Mouse (Mus musculus) spleen, adult 2 months (tissue): ENCODE results near the gene Crym.

Source experiments
- CTCF ChIP-seq: fragments of 200-500 bp; IDR thresholded peaks from 2 replicates; pipeline ENCODE4 v1.5.1; 2011; ENCODE audit warnings: mild to moderate bottlenecking, inconsistent platforms; ENCODE audit not compliant: insufficient read depth, insufficient read length, insufficient replicate concordance; ENCODE audit errors: extremely low read depth
- POLR2A ChIP-seq: fragments of 200-500 bp; IDR thresholded peaks from 2 replicates; pipeline ENCODE4 v1.6.1; 2011; ENCODE audit warnings: low read depth, low read length, inconsistent platforms

DNA sequence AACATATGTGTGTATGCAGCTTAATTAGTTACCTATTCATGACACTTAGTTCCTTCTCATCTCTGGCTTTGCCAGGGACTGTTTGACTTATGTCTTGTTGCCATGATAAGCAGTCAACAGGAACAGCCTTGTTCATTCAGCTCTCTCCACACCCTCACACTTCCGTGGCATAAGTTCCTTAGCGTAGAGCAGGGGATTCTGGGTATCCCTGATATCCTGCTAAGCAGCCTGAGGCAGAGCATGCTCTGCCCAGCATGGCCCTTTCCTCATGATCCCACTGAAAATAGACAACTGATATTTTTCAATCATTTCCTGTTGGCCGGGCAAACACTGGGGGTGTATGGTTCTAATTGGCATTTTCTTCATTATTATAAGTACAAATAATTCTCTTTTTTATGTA lies 24.3 kb downstream of the Crym start:
- no peak for TF ChIP-seq POLR2A
- TF ChIP-seq CTCF, result no peak
